Mouse (Mus musculus) intestine, embryonic 14.5 days (tissue): ENCODE measurements around the gene Rmi2. TPM values are rescaled to one million over a fixed set of nuclear protein-coding genes. Genes with fewer than 3 reads are reported as not detected.
"Not testable (repeated sequence)": the region's sequence is repeated elsewhere in the genome, so short reads cannot be mapped to it uniquely, and the experiment has no call there.

ENCODE experiments used
- ATAC-seq: fragments of 200-750 bp; cut with Nextera tagmentation; replicated peaks from 2 replicates; pipeline ENCODE4 v1.8.0; 2017; ENCODE audit warnings: low read depth, moderate number of reproducible peaks, moderate TSS enrichment, moderate library complexity; ENCODE audit not compliant: low FRiP score, low TSS enrichment
- DNase-seq: peaks from one replicate; pipeline ENCODE4 v3.0.0-alpha.2; 2018; ENCODE audit warnings: low spot score
- H3K27ac ChIP-seq: fragments of 300-500 bp; sonication (generic); 2 replicates; pipeline ENCODE4 v1.5.1; 2014; ENCODE audit warnings: low read depth, mild to moderate bottlenecking, control low read depth
- H3K27me3 ChIP-seq: fragments of 300-500 bp; sonication (generic); replicated peaks from 2 replicates; pipeline ENCODE4 v1.6.1; 2014; ENCODE audit warnings: low read length, control low read depth; ENCODE audit not compliant: control insufficient read depth, insufficient read depth
- H3K36me3 ChIP-seq: fragments of 300-500 bp; sonication (generic); 2 replicates; pipeline ENCODE4 v1.6.1; 2014; ENCODE audit warnings: low read length, control low read depth; ENCODE audit not compliant: control insufficient read depth, insufficient read depth
- H3K4me1 ChIP-seq: fragments of 300-500 bp; sonication (generic); replicated peaks from 2 replicates; pipeline ENCODE4 v1.6.1; 2014; ENCODE audit warnings: low read length, control low read depth, mixed read lengths; ENCODE audit not compliant: control insufficient read depth, insufficient read depth
- H3K4me2 ChIP-seq: fragments of 300-500 bp; sonication (generic); 2 replicates; pipeline ENCODE4 v1.6.1; 2014; ENCODE audit warnings: low read length
- H3K4me3 ChIP-seq: fragments of 300-500 bp; sonication (generic); 2 replicates; pipeline ENCODE4 v1.5.1; 2014; ENCODE audit warnings: low read depth, low read length, control low read depth, mixed read lengths
- H3K9ac ChIP-seq: fragments of 300-500 bp; sonication (generic); 2 replicates; pipeline ENCODE4 v1.6.1; 2014; ENCODE audit warnings: mild to moderate bottlenecking, low read length
- H3K9me3 ChIP-seq: fragments of 300-500 bp; sonication (generic); 2 replicates; pipeline ENCODE4 v1.6.1; 2016; ENCODE audit warnings: low read length, control low read depth; ENCODE audit not compliant: control insufficient read depth
- WGBS: fragments of 180-500 bp; shearing (Covaris S2); extraction: QIAGEN DNeasy Blood & Tissue Kit; methylation state at CpG from one replicate; pipeline ENCODE4 v1.1.7; 2014; 5-methylcytosine and 5-hydroxymethylcytosine counted together
- polyA plus RNA-seq: library from polyadenylated mRNA; unstranded; fragments of >200 nt; fragmentation: Nextera tagmentation; extraction: Ambion mirVana; gene quantifications from 2 replicates; pipeline ENCODE4 v1.2.1, GENCODE M21; 2014

Gene Rmi2
- polyA plus RNA-seq, 1 experiment from 2014 or later = 3.9 TPM

GRCm38 (mm10) chr16:10846503-10846902 is 11.6 kb downstream of the Rmi2 start:
- Histone ChIP-seq H3K9ac (no peak overlapping the region), H3K4me2 (no peak overlapping the region), H3K27ac (no peak overlapping the region), H3K4me3 (no peak overlapping the region), H3K4me1 (peaks cover 19% of the 10 kb centered on the region), H3K36me3 (no peaks in the 10 kb centered on the region), H3K9me3 (no peaks in the 10 kb centered on the region), H3K27me3 (no peaks in the 10 kb centered on the region)
- ATAC-seq (peak; percentile 44; the same call in 1 of the 2 replicates), DNase-seq (peak; percentile 71)
- 56% methylated on average over 4 of the region's 4 CpGs for WGBS

GRCm38 (mm10) chr16:10849965-10850861 is 15.4 kb downstream of the Rmi2 start:
- DNase-seq (no peak), ATAC-seq (no peak)
- Histone ChIP-seq H3K4me3 (no peak overlapping the region), H3K9ac (no peak overlapping the region), H3K4me2 (no peak overlapping the region), H3K4me1 (peaks cover 10% of the 10 kb centered on the region; the same call in 1 of the 2 replicates), H3K36me3 (no peaks in the 10 kb centered on the region), H3K27me3 (no peaks in the 10 kb centered on the region), H3K27ac (no peak overlapping the region), H3K9me3 (no peaks in the 10 kb centered on the region)
- 54% methylated on average over 12 of the region's 12 CpGs for WGBS

GRCm38 (mm10) chr16:10850905-10851304 is 16.0 kb downstream of the Rmi2 start:
- ATAC-seq = no peak
- Histone ChIP-seq H3K9me3 (no peaks in the 10 kb centered on the region), H3K27me3 (no peaks in the 10 kb centered on the region), H3K4me2 (no peak overlapping the region), H3K4me1 (peaks cover 10% of the 10 kb centered on the region; the same call in 1 of the 2 replicates), H3K27ac (no peak overlapping the region), H3K4me3 (no peak overlapping the region), H3K36me3 (no peaks in the 10 kb centered on the region), H3K9ac (no peak overlapping the region)
- WGBS = 78% methylated on average over 4 of the region's 4 CpGs
- no peak for DNase-seq

GRCm38 (mm10) chr16:10852216-10852615 is 17.4 kb downstream of the Rmi2 start:
- H3K27ac ChIP-seq, DNase-seq, H3K27me3 ChIP-seq, H3K4me2 ChIP-seq, H3K4me1 ChIP-seq, ATAC-seq, H3K36me3 ChIP-seq, H3K4me3 ChIP-seq, H3K9me3 ChIP-seq, H3K9ac ChIP-seq: not testable (repeated sequence)
- 94% methylated on average over 10 of the region's 10 CpGs for WGBS

GRCm38 (mm10) chr16:10859726-10860245 is 24.9 kb downstream of the Rmi2 start:
- DNase-seq (no peak), ATAC-seq (no peak)
- 85% methylated on average over 7 of the region's 7 CpGs for WGBS
- Histone ChIP-seq H3K4me3 (no peak overlapping the region), H3K27me3 (no peaks in the 10 kb centered on the region), H3K36me3 (no peaks in the 10 kb centered on the region), H3K4me1 (no peaks in the 10 kb centered on the region; the same call in 1 of the 2 replicates), H3K4me2 (no peak overlapping the region), H3K27ac (no peak overlapping the region), H3K9me3 (no peaks in the 10 kb centered on the region), H3K9ac (no peak overlapping the region)

- no peak overlapping the region for H3K4me3 ChIP-seq
- no peaks in the 10 kb centered on the region; the same call in 1 of the 2 replicates for H3K4me1 ChIP-seq
- no peaks in the 10 kb centered on the region for H3K9me3 ChIP-seq
- no peaks in the 10 kb centered on the region for H3K27me3 ChIP-seq
- WGBS = 71% methylated on average over 3 of the region's 3 CpGs
- H3K27ac ChIP-seq = no peak overlapping the region
- no peaks in the 10 kb centered on the region for H3K36me3 ChIP-seq
- ATAC-seq (no peak), DNase-seq (no peak)
- H3K4me2 ChIP-seq = no peak overlapping the region
- H3K9ac ChIP-seq = no peak overlapping the region
These were observed 26.5 kb downstream of the Rmi2 start for GRCm38 (mm10) chr16:10861408-10861807.

- Histone ChIP-seq H3K4me2 (no peak overlapping the region), H3K27me3 (no peaks in the 10 kb centered on the region), H3K4me1 (no peaks in the 10 kb centered on the region), H3K27ac (no peak overlapping the region), H3K9me3 (no peaks in the 10 kb centered on the region), H3K36me3 (no peaks in the 10 kb centered on the region), H3K4me3 (no peak overlapping the region), H3K9ac (no peak overlapping the region)
- DNase-seq (no peak), ATAC-seq (no peak)
- 83% methylated on average over 6 of the region's 6 CpGs for WGBS
These were observed 30.2 kb downstream of the Rmi2 start for GRCm38 (mm10) chr16:10864833-10865591.

- H3K4me2 ChIP-seq = no peak overlapping the region
- H3K4me1 ChIP-seq = no peaks in the 10 kb centered on the region
- DNase-seq (no peak), ATAC-seq (no peak)
- H3K9ac ChIP-seq = no peak overlapping the region
- no peaks in the 10 kb centered on the region for H3K27me3 ChIP-seq
- H3K9me3 ChIP-seq = no peaks in the 10 kb centered on the region
- no peaks in the 10 kb centered on the region for H3K36me3 ChIP-seq
- H3K27ac ChIP-seq = no peak overlapping the region
- H3K4me3 ChIP-seq = no peak overlapping the region
These were observed 30.7 kb downstream of the Rmi2 start for GRCm38 (mm10) chr16:10865592-10865987.
